Mouse (Mus musculus) CH12.LX (cell line): ENCODE measurements around the gene Prep. TPM values are rescaled to one million over a fixed set of nuclear protein-coding genes. Genes with fewer than 3 reads are reported as not detected.
"Not testable (repeated sequence)": the region's sequence is repeated elsewhere in the genome, so short reads cannot be mapped to it uniquely, and the experiment has no call there.

Experiments used
- DNase-seq: peaks from one replicate; pipeline ENCODE4 v3.0.0-alpha.2; 2013; ENCODE audit errors: extremely low read depth
- H3K27ac ChIP-seq: 2 replicates; pipeline ENCODE4 v1.5.1; 2012; ENCODE audit warnings: low read depth, mild to moderate bottlenecking, control low read depth, moderate library complexity; ENCODE audit not compliant: insufficient read depth
- H3K27me3 ChIP-seq: replicated peaks from 2 replicates; pipeline ENCODE3; 2012; ENCODE audit warnings: inconsistent platforms
- H3K36me3 ChIP-seq, 2 experiments: replicated peaks in 1 of 2; 2 replicates each; pipeline versions ENCODE3 to v1.6.1; 2012; ENCODE audit warnings: inconsistent platforms in 1 of 2, low read length in 1 of 2, mild to moderate bottlenecking in 1 of 2, mixed read lengths in 1 of 2, moderate library complexity in 1 of 2; ENCODE audit not compliant: control insufficient read depth in 1 of 2, insufficient read depth in 1 of 2
- H3K4me1 ChIP-seq, 2 experiments: 2 replicates each; pipeline ENCODE4 v1.6.1; 2012; ENCODE audit warnings: inconsistent platforms in 1 of 2, moderate library complexity in 1 of 2; ENCODE audit not compliant: insufficient read depth in 2 of 2, control insufficient read depth in 1 of 2
- H3K4me2 ChIP-seq: 2 replicates; pipeline ENCODE4 v1.6.1; 2012; ENCODE audit warnings: low read depth, mild to moderate bottlenecking, control low read depth; ENCODE audit not compliant: poor library complexity, insufficient read depth, severe bottlenecking
- H3K4me3 ChIP-seq, 3 experiments: fragments of 150-350 bp in 1 of 3; sonication (generic) in 1 of 3; replicated peaks in 1 of 3; 2 replicates each; pipeline versions ENCODE3 to v1.5.1; 2011 to 2012; ENCODE audit warnings: low read depth in 2 of 3, low read length in 2 of 3, mild to moderate bottlenecking in 2 of 3, moderate library complexity in 2 of 3, control low read depth in 1 of 3, improper control_type of control experiment in 1 of 3, inconsistent platforms in 1 of 3, mixed read lengths in 1 of 3; ENCODE audit not compliant: poor library complexity in 1 of 3
- H3K79me2 ChIP-seq: replicated peaks from 2 replicates; pipeline ENCODE4 v1.6.1; 2012; ENCODE audit warnings: mild to moderate bottlenecking, moderate library complexity; ENCODE audit not compliant: control insufficient read depth, poor library complexity, insufficient read depth, severe bottlenecking; ENCODE audit errors: extremely low read depth
- H3K9ac ChIP-seq: 2 replicates; pipeline ENCODE4 v1.6.1; 2012; ENCODE audit warnings: low read depth, mild to moderate bottlenecking, control low read depth, moderate library complexity; ENCODE audit not compliant: insufficient read depth
- H3K9me3 ChIP-seq: replicated peaks from 2 replicates; pipeline ENCODE3; 2012; ENCODE audit warnings: low read length, inconsistent platforms, mixed read lengths
- BHLHE40 ChIP-seq: IDR thresholded peaks from 2 replicates; pipeline ENCODE4 v1.6.1; 2011; ENCODE audit warnings: mild to moderate bottlenecking, low read depth, low read length, improper control_type of control experiment
- CTCF ChIP-seq, 2 experiments: IDR thresholded peaks in 1 of 2; conservative IDR thresholded peaks in 1 of 2; 2 replicates each; pipeline ENCODE4 v1.5.1; 2011 to 2012; ENCODE audit warnings: low read depth in 2 of 2, low read length in 2 of 2, improper control_type of control experiment in 1 of 2, inconsistent platforms in 1 of 2, mild to moderate bottlenecking in 1 of 2, moderate library complexity in 1 of 2
- EP300 ChIP-seq: IDR thresholded peaks from 2 replicates; pipeline ENCODE4 v1.6.1; 2011; ENCODE audit warnings: low read length, improper control_type of control experiment
- GABPA ChIP-seq: IDR thresholded peaks from 2 replicates; pipeline ENCODE4 v1.6.1; 2012; ENCODE audit warnings: low read depth, low read length, improper control_type of control experiment, inconsistent platforms; ENCODE audit not compliant: insufficient replicate concordance
- HCFC1 ChIP-seq: IDR thresholded peaks from 2 replicates; pipeline ENCODE4 v1.6.1; 2012; ENCODE audit warnings: low read depth, mild to moderate bottlenecking, inconsistent platforms, low read length, improper control_type of control experiment
- IRF4 ChIP-seq: IDR thresholded peaks from 2 replicates; pipeline ENCODE4 v1.6.1; 2014; ENCODE audit warnings: low read depth, mild to moderate bottlenecking, inconsistent platforms, low read length, improper control_type of control experiment
- JUND ChIP-seq: conservative IDR thresholded peaks from 2 replicates; pipeline ENCODE4 v1.6.1; 2011; ENCODE audit warnings: low read depth, low read length, improper control_type of control experiment
- MEF2A ChIP-seq: IDR thresholded peaks from 2 replicates; pipeline ENCODE4 v1.6.1; 2014; ENCODE audit warnings: low read depth, mild to moderate bottlenecking, inconsistent platforms, low read length, improper control_type of control experiment, borderline replicate concordance
- MYC ChIP-seq: IDR thresholded peaks from 2 replicates; pipeline ENCODE4 v1.6.1; 2011; ENCODE audit warnings: low read depth, mild to moderate bottlenecking, improper control_type of control experiment, low read length
- NRF1 ChIP-seq: IDR thresholded peaks from 2 replicates; pipeline ENCODE4 v1.6.1; 2014; ENCODE audit warnings: low read depth, mild to moderate bottlenecking, inconsistent platforms, low read length, improper control_type of control experiment, moderate library complexity
- POLR2A ChIP-seq: IDR thresholded peaks from 2 replicates; pipeline ENCODE4 v1.6.1; 2011; ENCODE audit warnings: low read depth, mild to moderate bottlenecking, improper control_type of control experiment, low read length
- RAD21 ChIP-seq: IDR thresholded peaks from 2 replicates; pipeline ENCODE4 v1.6.1; 2011; ENCODE audit warnings: low read depth, mild to moderate bottlenecking, low read length, improper control_type of control experiment, moderate library complexity
- RCOR1 ChIP-seq: conservative IDR thresholded peaks from 2 replicates; pipeline ENCODE4 v1.6.1; 2012; ENCODE audit warnings: low read depth, mild to moderate bottlenecking, inconsistent platforms, low read length, improper control_type of control experiment
- SIN3A ChIP-seq: IDR thresholded peaks from 2 replicates; pipeline ENCODE4 v1.6.1; 2012; ENCODE audit warnings: low read length, improper control_type of control experiment, inconsistent platforms
- SMC3 ChIP-seq: IDR thresholded peaks from 2 replicates; pipeline ENCODE4 v1.6.1; 2011; ENCODE audit warnings: low read depth, low read length, improper control_type of control experiment
- TCF12 ChIP-seq: IDR thresholded peaks from 2 replicates; pipeline ENCODE4 v1.6.1; 2014; ENCODE audit warnings: low read depth, mild to moderate bottlenecking, inconsistent platforms, low read length, improper control_type of control experiment
- UBTF ChIP-seq: IDR thresholded peaks from 2 replicates; pipeline ENCODE4 v1.6.1; 2012; ENCODE audit warnings: low read depth, mild to moderate bottlenecking, inconsistent platforms, low read length, improper control_type of control experiment, moderate library complexity
- ZMIZ1 ChIP-seq: IDR thresholded peaks from 2 replicates; pipeline ENCODE4 v1.6.1; 2012; ENCODE audit warnings: low read depth, mild to moderate bottlenecking, inconsistent platforms, low read length, improper control_type of control experiment
- dilution Hi-C: fragments of 300-500 bp; cut with MboI; formaldehyde crosslinking; loops from 2 replicates; pipeline ENCODE4 v1.14.3; 2020; ENCODE audit warnings: low sequenced_read_pairs; ENCODE audit not compliant: extremely low pct_unique_long_range_greater_than_20kb, extremely low pct_ligation_motif_present
- in situ Hi-C: fragments of 300-500 bp; cut with MboI; formaldehyde crosslinking; loops from 3 replicates; pipeline ENCODE4 v1.14.3; 2019; ENCODE audit warnings: low sequenced_read_pairs, low pct_ligation_motif_present, low pct_unique_long_range_greater_than_20kb, mixed read lengths
- polyA plus RNA-seq: library from polyadenylated mRNA; unstranded; fragments of >175 nt; gene quantifications from 2 replicates; pipeline ENCODE4 v1.2.1, GENCODE M21; 2012; ENCODE audit warnings: low read depth; ENCODE audit not compliant: insufficient read length
- total RNA-seq, 2 experiments: library from RNA; depleted of rRNA; stranded (reverse); fragments of 300-350 nt in 1 of 2; fragments of >200 nt in 1 of 2; gene quantifications; 2 replicates each; pipeline ENCODE4 v1.2.3; 2012 to 2014

The Prep gene
- total and polyA plus RNA-seq, 3 experiments: 17.6 to 28.2 (median 25.7) TPM

- TF ChIP-seq SIN3A (no peak), RCOR1 (no peak), MYC (no peak), ZMIZ1 (no peak), TCF12 (no peak), RAD21 (no peak)
- TF ChIP-seq, all 38 proteins: peak for 0
- peaks cover 41 to 82% of the 10 kb centered on the region in 2 experiments for H3K36me3 ChIP-seq
- dilution Hi-C loops: no loop called here
- H3K4me2 ChIP-seq: no peak overlapping the region
- peaks cover 5 to 38% of the 10 kb centered on the region in 2 experiments for H3K4me1 ChIP-seq
- H3K27me3 ChIP-seq: no peaks in the 10 kb centered on the region
- in situ Hi-C loops: no loop called here
- H3K9me3 ChIP-seq: no peaks in the 10 kb centered on the region
- no peak for DNase-seq
- no peak overlapping the region for H3K27ac ChIP-seq
- no peak overlapping the region for H3K9ac ChIP-seq
- H3K79me2 ChIP-seq: peaks cover 49% of the 10 kb centered on the region
- no peak overlapping the region for H3K4me3 ChIP-seq
Observed at GRCm38 (mm10) chr10:45079756-45080155, 12.8 kb downstream of the Prep start.

- H3K4me2 ChIP-seq: no peak overlapping the region
- H3K36me3 ChIP-seq: peaks cover 43 to 83% of the 10 kb centered on the region in 2 experiments
- dilution Hi-C loops (no loop called here), in situ Hi-C loops (no loop called here)
- peaks cover 56% of the 10 kb centered on the region for H3K79me2 ChIP-seq
- DNase-seq: no peak
- no peak for TF ChIP-seq BHLHE40
- TF ChIP-seq, all 38 proteins: peak for 0
- Histone ChIP-seq H3K27me3 (no peaks in the 10 kb centered on the region), H3K4me3 (no peak overlapping the region), H3K9ac (no peak overlapping the region), H3K4me1 (peaks cover 5 to 36% of the 10 kb centered on the region in 2 experiments), H3K9me3 (no peaks in the 10 kb centered on the region), H3K27ac (no peak overlapping the region)
Observed at GRCm38 (mm10) chr10:45080490-45080889, 13.5 kb downstream of the Prep start.

DNA sequence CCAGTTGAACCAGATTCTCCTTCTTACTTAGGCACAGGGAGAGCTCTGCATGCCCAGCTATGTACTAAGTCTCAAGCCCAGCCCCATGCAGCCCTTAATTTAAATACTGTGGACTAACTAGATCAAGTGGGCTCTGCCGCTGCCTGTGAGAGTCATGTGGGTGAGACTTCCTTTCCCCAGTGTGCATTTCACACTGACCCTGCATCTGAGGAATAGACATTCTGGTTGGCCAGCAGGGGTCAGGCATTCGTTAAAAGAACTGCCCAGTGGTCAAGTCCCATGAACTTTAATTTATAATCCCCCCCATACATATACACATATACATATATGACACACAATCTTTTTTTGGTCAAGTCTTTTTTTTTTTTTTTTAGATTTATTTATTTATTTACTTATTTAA lies 15.7 kb downstream of the Prep start:
- no peak overlapping the region for H3K4me3 ChIP-seq
- TF ChIP-seq SMC3: peak; percentile 33
- TF ChIP-seq MEF2A: no peak
- TF ChIP-seq IRF4: no peak
- no peak for TF ChIP-seq POLR2A
- no peak for TF ChIP-seq HCFC1
- no peak for TF ChIP-seq NRF1
- no peak for TF ChIP-seq JUND
- no peak for TF ChIP-seq EP300
- TF ChIP-seq TCF12: no peak
- TF ChIP-seq MYC: no peak
- peak; percentile 31 for TF ChIP-seq RAD21
- TF ChIP-seq GABPA: no peak
- peak in 1 of 2 experiments; percentile 63; a peak in 2 of 4 replicates for TF ChIP-seq CTCF (conservative IDR thresholded peaks at IDR 0.05 in 1 of 2, IDR thresholded peaks at IDR 0.05 in 1 of 2; ENCODE audit: low read depth in 2 of 2, low read length in 2 of 2)
- TF ChIP-seq UBTF: no peak
- no peaks in the 10 kb centered on the region for H3K9me3 ChIP-seq
- peaks cover 69% of the 10 kb centered on the region for H3K79me2 ChIP-seq
- H3K4me2 ChIP-seq: no peak overlapping the region
- no peak overlapping the region for H3K27ac ChIP-seq
- DNase-seq: no peak
- dilution Hi-C loops: no loop called here
- H3K27me3 ChIP-seq: no peaks in the 10 kb centered on the region
- peaks cover 38 to 89% of the 10 kb centered on the region in 2 experiments for H3K36me3 ChIP-seq
- no peak overlapping the region for H3K9ac ChIP-seq
- H3K4me1 ChIP-seq: peaks cover 0 to 17% of the 10 kb centered on the region in 2 experiments; a peak in 3 of 4 replicates
- in situ Hi-C loops: no loop called here

GRCm38 (mm10) chr10:45084002-45084401 lies 17.0 kb downstream of the Prep start:
- H3K9ac ChIP-seq, H3K27ac ChIP-seq, H3K4me2 ChIP-seq, H3K9me3 ChIP-seq, in situ Hi-C loops, dilution Hi-C loops, DNase-seq, H3K4me3 ChIP-seq, H3K27me3 ChIP-seq: not testable (repeated sequence)
- peaks cover 69% of the 10 kb centered on the region for H3K79me2 ChIP-seq
- H3K4me1 ChIP-seq: peaks cover 0 to 13% of the 10 kb centered on the region in 2 experiments; a peak in 3 of 4 replicates
- peaks cover 27 to 88% of the 10 kb centered on the region in 2 experiments for H3K36me3 ChIP-seq
